Mouse (Mus musculus) adrenal gland, postnatal 10 days (tissue): ENCODE data around the gene Bex6. TPM values are rescaled to one million over a fixed set of nuclear protein-coding genes. Genes with fewer than 3 reads are reported as not detected.
A peak's percentile ranks its signal among the peaks of the same experiment; 100 is the strongest.

Source experiments
- DNase-seq: peaks from one replicate; pipeline ENCODE4 v3.0.0; 2021; ENCODE audit warnings: mixed read lengths
- total RNA-seq, 2 experiments: library from RNA; stranded (reverse); gene quantifications; 2 replicates each; pipeline ENCODE4 v1.2.3; 2021

Gene Bex6
- total RNA-seq, 2 experiments from 2014 or later: not detected

DNA sequence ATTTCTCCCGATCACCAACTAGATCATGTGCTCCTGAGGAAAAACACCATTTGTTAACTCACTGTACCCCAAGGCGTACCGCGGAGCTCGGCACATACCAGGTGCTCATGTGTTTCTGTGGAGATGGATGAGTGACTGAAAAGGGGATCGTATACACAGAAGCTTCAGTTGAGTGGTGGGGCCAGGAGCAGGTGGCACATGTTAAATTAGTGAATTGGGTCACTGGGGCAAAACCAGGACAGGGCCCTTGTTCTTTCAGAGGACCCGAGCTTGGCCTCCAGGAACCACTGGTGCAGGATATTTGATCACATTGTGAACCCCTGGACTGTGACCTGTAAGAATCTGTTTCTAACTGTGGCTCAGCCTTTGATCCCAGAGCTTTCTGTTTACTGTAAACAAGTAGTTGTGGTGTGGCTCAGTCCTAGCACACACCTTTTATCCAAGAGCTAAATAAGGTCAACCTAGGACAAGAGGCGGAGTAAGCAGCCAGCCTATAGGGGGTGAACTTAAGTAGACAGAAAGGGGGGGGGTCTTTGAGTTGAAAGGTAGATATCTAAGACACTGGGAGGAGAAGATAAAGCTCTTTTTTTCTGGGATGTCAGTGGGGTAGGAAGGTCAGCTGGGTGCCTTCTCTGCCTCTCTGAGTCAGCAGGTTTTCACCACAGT lies 5.2 kb upstream of the Bex6 start:
- no peak for DNase-seq

- no peak for DNase-seq
Observed at GRCm38 (mm10) chr16:32175029-32175428, 4.6 kb upstream of the Bex6 start.

DNA sequence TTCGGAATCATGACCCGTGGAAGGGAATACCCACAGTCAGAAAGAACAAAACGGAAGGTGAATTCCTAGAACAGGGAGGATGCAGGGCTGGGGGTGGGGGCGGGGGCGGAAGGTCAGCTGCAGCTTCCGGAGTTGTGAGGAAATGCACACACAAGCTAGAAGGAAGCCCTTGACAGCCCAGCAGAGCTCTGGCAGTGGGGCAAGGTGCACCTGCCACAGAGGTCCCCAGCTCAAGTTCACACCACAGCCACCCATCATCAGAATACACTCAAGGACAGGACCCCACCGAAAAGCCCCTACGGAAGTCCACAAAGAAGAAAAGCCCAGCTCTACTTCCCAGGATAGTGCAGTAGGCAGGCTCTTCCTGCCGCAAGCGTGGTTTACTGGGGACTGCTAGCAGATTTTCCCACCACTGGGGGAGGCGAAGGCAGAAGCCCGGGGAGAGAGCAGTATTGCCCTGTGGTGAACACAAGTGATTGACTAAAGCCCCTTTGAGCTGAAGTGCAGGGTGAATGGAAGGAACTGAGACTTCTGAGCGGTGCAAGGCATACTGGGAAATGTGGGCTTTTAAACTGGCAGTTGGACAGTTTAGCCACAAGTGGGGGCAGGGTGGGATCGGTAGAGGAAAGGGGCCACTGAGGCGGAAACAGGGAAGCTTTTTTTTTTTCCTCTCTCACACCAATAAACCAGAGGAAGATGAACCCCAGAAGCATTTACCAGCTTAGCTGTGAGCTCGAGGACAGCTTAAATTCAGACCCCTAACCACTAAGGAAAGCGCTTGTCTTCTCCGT lies 2.5 kb upstream of the Bex6 start:
- DNase-seq: peak; percentile 15

GRCm38 (mm10) chr16:32186056-32186455 lies 6.4 kb downstream of the Bex6 start:
- no peak for DNase-seq

GRCm38 (mm10) chr16:32189109-32189508 lies 9.5 kb downstream of the Bex6 start:
- peak; percentile 22 for DNase-seq

DNA sequence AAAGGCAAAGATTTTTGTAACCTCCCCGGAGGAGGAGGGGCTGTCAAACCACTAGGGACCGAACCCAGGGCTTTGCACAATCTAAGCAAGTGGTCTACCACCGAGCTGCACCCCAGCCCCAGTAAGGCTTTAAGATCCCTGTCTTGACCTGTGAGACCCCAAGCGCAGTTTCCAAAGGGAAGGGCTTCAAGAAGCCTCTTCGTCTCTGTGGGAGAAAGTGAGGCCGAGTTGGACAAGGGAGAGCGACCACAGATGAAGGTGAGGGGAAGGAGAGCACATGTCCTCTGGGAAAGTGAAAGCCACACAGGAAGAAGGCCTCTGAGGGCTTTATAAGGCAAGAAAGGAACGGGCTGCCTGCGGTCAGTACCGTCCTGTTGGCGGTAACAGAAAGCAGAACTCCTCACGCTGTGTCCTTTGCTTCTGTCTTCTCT lies 10.4 kb downstream of the Bex6 start:
- peak; percentile 11 for DNase-seq

DNA sequence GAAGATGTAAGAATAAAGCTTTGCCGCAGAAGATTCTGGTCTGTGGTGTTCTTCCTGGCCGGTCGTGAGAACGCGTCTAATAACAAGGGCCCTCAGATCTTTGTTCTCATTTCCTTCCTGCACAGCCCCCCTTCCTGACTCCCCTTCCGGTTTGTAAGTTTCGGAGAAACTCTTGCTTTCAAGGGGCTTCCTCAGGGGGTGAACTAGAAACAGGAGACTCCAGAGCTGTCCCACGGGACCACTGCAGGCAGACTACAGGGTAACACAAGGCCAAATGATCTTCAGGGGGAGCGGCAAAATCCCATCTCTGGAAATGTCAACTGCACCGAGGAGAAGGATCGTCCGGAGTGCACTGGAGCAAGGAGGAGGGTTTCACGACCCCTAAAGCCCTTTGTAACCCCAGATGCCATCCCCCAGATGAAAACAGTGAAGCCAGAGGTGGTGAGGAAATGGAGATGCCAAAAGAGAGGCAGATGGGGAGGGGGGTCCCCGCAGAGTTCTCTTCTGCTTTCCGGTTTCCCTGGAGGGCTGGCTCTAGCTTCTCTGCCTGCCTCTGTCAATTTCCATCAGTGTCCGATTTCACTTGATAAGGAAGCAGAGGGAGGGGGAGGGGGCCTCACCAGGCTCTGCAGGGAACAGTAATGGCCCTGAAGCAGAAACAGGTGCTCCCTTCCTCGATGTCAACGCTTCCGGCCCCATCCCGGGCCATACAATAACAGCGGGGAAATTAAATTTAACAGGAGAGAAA lies 20.8 kb downstream of the Bex6 start:
- peak; percentile 60 for DNase-seq

- DNase-seq: no peak
Observed at GRCm38 (mm10) chr16:32201004-32201325, 21.3 kb downstream of the Bex6 start.

- peak; percentile 79 for DNase-seq
Observed at GRCm38 (mm10) chr16:32202681-32203080, 23.1 kb downstream of the Bex6 start.

- peak; percentile 43 for DNase-seq
Observed at GRCm38 (mm10) chr16:32204902-32205301, 25.3 kb downstream of the Bex6 start.

DNA sequence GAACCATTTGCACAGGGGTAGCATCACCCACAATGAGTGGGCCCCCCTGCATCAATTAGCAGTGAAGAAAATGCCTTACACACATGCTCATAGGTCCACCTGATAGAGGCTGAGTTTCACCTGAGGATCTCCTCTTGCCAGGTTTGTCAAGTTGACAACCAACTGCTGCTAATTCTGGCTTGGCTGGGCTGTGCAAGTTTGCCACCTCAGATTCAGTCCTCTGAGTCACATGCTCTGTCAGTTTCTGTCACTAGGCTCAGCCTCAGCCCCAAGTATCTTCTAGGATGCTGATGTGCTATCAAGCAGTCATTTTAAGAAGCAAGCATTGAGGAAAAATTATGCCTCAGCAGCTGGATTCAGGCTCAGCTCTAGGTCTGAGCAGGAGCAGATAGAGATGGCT lies 34.5 kb downstream of the Bex6 start:
- no peak for DNase-seq

- peak; percentile 13 for DNase-seq
Observed at GRCm38 (mm10) chr16:32214804-32215576, 35.4 kb downstream of the Bex6 start.

DNA sequence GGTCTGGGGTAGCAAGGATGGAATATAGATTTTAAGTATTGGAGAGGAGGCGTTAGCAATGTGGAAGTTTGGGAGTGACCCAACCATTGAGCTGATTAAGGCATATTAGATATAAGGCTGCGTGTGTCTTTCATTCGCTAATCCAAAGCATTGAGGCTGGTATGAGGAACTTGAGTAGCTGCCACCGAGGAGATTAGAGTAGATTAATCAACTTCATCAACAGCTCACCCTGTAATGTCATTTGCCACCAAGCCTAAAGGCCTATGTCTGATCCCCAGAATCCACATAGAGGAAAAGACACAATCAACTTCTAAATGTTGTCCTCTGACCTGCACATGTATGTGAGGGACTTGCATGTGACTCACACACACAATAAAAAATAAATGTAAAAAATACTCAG lies 42.2 kb downstream of the Bex6 start:
- no peak for DNase-seq

DNA sequence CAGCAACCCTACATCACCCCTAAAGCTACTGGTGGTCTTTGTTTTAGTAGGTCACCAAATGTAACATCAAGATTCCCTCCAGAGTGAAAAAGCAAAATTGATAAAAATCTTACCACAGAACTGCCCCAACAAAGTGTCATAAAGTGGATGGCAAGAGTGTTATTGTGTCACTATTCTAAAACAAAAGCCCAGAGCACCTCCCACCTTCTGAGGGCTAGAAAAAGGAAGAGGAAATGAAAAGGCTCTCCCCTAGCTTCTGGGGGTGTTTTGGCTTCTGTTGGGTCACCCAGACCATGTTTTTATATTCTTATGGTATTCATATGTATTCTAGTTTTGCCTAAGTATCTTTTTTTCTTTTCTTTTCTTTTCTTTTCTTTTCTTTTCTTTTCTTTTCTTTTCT lies 42.8 kb downstream of the Bex6 start:
- DNase-seq: no peak

- peak; percentile 64 for DNase-seq
Observed at GRCm38 (mm10) chr16:32232050-32232449, 52.4 kb downstream of the Bex6 start.

Other genes starting within 250 kb of the Bex6 start
- gene Pigz, start 246.0 kb upstream of the Bex6 start, total RNA-seq: 1 to 10 TPM in 1 of 2 experiments, under 1 TPM in 1; 0.48 to 1.6 TPM
- gene 0610012G03Rik, start 231.3 kb upstream of the Bex6 start, total RNA-seq: 10 to 100 TPM; 55.0 to 58.8 TPM
- gene Ncbp2, start 231.3 kb upstream of the Bex6 start, total RNA-seq: 10 to 100 TPM; 41.2 to 43.9 TPM
- 10 to 100 TPM; 22.0 to 22.8 TPM for gene Senp5, start 176.5 kb upstream of the Bex6 start, total RNA-seq
- gene Pak2, start 100.5 kb upstream of the Bex6 start, total RNA-seq: 10 to 100 TPM; 47.5 to 50.3 TPM
- gene Pigx, start 80.1 kb upstream of the Bex6 start, total RNA-seq: 10 to 100 TPM; 34.1 to 35.0 TPM
- gene Cep19, start 80.0 kb upstream of the Bex6 start, total RNA-seq: 10 to 100 TPM; 10.8 to 11.2 TPM
- 10 to 100 TPM; 11.0 to 16.4 TPM for gene Nrros, start 14.2 kb upstream of the Bex6 start, total RNA-seq
- 10 to 100 TPM; 18.2 to 20.0 TPM for gene Fbxo45, start 67.3 kb downstream of the Bex6 start, total RNA-seq
- 10 to 100 TPM; 12.3 to 13.9 TPM for gene Wdr53, start 67.4 kb downstream of the Bex6 start, total RNA-seq
- gene Smco1, start 91.6 kb downstream of the Bex6 start, total RNA-seq: under 1 TPM; 0.18 to 0.97 TPM
- 10 to 100 TPM; 20.6 to 21.3 TPM for gene Rnf168, start 97.6 kb downstream of the Bex6 start, total RNA-seq
- gene Ubxn7, start 152.4 kb downstream of the Bex6 start, total RNA-seq: 10 to 100 TPM; 50.6 to 61.5 TPM
- under 1 TPM in 1 of 2 experiments, not detected in 1; 0.42 TPM for gene Tm4sf19, start 220.7 kb downstream of the Bex6 start, total RNA-seq
- gene Tctex1d2, start 239.9 kb downstream of the Bex6 start, total RNA-seq: 1 to 10 TPM; 5.8 to 6.0 TPM